Mouse (Mus musculus) kidney, postnatal 10 days (tissue): ENCODE measurements around the gene Dennd1b.

Experiments
- DNase-seq: peaks from one replicate; pipeline ENCODE4 v3.0.0; 2021; ENCODE audit warnings: mixed read lengths

Dennd1b gene

GRCm38 (mm10) chr1:139206259-139206658 is 243.0 kb downstream of the Dennd1b start:
- no peak for DNase-seq

- no peak for DNase-seq
These were observed 246.6 kb downstream of the Dennd1b start for GRCm38 (mm10) chr1:139209796-139210195.

- no peak for DNase-seq
These were observed 247.3 kb downstream of the Dennd1b start for GRCm38 (mm10) chr1:139210505-139210904.

GRCm38 (mm10) chr1:139215311-139215710 is 252.1 kb downstream of the Dennd1b start:
- DNase-seq, result peak; percentile 27

GRCm38 (mm10) chr1:139223804-139224203 is 260.6 kb downstream of the Dennd1b start:
- DNase-seq, result no peak

- DNase-seq, result no peak
These were observed 261.2 kb downstream of the Dennd1b start for GRCm38 (mm10) chr1:139224309-139224949.
